Mouse (Mus musculus) layer of hippocampus, postnatal 25 days (tissue): ENCODE measurements around the gene Wnt1. TPM values are rescaled to one million over a fixed set of nuclear protein-coding genes. Genes with fewer than 3 reads are reported as not detected.
A peak's percentile ranks its signal among the peaks of the same experiment; 100 is the strongest.
"Not testable (repeated sequence)": the region's sequence is repeated elsewhere in the genome, so short reads cannot be mapped to it uniquely, and the experiment has no call there.

Experiments
- DNase-seq, 2 experiments: peaks; one replicate each; pipeline ENCODE4 v3.0.0; 2022; ENCODE audit warnings: mixed read lengths in 2 of 2, low spot score in 1 of 2; ENCODE audit errors: extremely low spot score in 1 of 2
- total RNA-seq, 2 experiments: library from RNA; stranded (reverse); gene quantifications; 2 replicates each; pipeline ENCODE4 v1.2.3; 2021

Gene Wnt1
- total RNA-seq, 2 experiments from 2014 or later, result not detected

- peak; percentile 81 to 98 for DNase-seq
These were observed 14.4 kb downstream of the Wnt1 start for GRCm38 (mm10) chr15:98804054-98804453.

- DNase-seq, result peak; percentile 58 to 68
These were observed 15.8 kb downstream of the Wnt1 start for GRCm38 (mm10) chr15:98805324-98806040.

GRCm38 (mm10) chr15:98806071-98806808 lies 16.6 kb downstream of the Wnt1 start:
- no peak for DNase-seq

GRCm38 (mm10) chr15:98806809-98807770 lies 17.4 kb downstream of the Wnt1 start:
- DNase-seq, result peak in 1 of 2 experiments; percentile 44

- DNase-seq, result peak; percentile 87 to 91
These were observed 18.4 kb downstream of the Wnt1 start for GRCm38 (mm10) chr15:98807895-98808650.

GRCm38 (mm10) chr15:98808651-98809134 lies 19.0 kb downstream of the Wnt1 start:
- DNase-seq, result peak; percentile 53 to 65

GRCm38 (mm10) chr15:98809390-98809789 lies 19.7 kb downstream of the Wnt1 start, which contains the start of gene Ddn:
Gene Ddn (minus strand): TSS chr15:98809490.
- no peak for DNase-seq

- not testable (repeated sequence) for DNase-seq
These were observed 20.6 kb downstream of the Wnt1 start for GRCm38 (mm10) chr15:98810212-98810611.

- peak in 1 of 2 experiments; percentile 45 for DNase-seq
These were observed 23.2 kb downstream of the Wnt1 start for GRCm38 (mm10) chr15:98812741-98813424.

GRCm38 (mm10) chr15:98818171-98818570 lies 28.5 kb downstream of the Wnt1 start:
- DNase-seq, result no peak

- no peak for DNase-seq
These were observed 31.3 kb downstream of the Wnt1 start for GRCm38 (mm10) chr15:98820937-98821336.

- DNase-seq, result no peak
These were observed 31.7 kb downstream of the Wnt1 start for GRCm38 (mm10) chr15:98821403-98821802.

GRCm38 (mm10) chr15:98822147-98822546 lies 32.5 kb downstream of the Wnt1 start:
- DNase-seq, result no peak

- no peak for DNase-seq
These were observed 33.8 kb downstream of the Wnt1 start for GRCm38 (mm10) chr15:98823434-98823833.

GRCm38 (mm10) chr15:98827611-98828011 lies 38.0 kb downstream of the Wnt1 start:
- DNase-seq, result no peak

- peak; percentile 89 to 90 for DNase-seq
These were observed 41.4 kb downstream of the Wnt1 start, which contains the start of gene Prkag1 for GRCm38 (mm10) chr15:98830736-98831683. Gene Prkag1 (minus strand): TSS chr15:98831521.

GRCm38 (mm10) chr15:98831684-98832035 lies 42.0 kb downstream of the Wnt1 start:
- no peak for DNase-seq
